18 mouse cellular contexts compared by ENCODE assay signal in the genomic region with DNA sequence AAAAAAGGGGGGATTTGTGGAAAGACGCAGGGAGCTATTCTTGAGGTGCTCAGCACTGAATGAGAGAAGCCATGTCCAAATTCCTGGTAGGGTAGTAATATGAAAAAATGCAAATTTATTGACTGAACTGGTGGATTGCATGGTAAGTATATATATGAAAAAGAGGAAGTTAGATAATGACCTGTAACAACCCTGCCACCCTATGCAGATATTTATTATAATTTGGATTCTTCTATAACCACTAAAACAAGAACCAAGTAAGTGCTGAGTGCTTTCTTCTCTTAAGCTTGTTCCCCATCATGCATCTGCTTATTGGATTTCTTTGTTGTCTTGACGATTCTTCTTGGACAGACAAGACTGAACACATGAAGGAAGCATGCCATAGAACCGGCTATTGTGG.
"Had no signal": no experiment of that assay in that cellular context is flagged by ENCODE, and none has a peak within 500 bp of the region (broad histone marks: within the 10 kb centered on the region; RNA-seq: fewer than 3 reads in every experiment).

No protein-coding gene starts in this region.

- H3K27me3 ChIP-seq: lung, embryonic 15.5 days had no signal

- H3K4me2 ChIP-seq: liver, embryonic 11.5 days; lung, embryonic 15.5 days; midbrain, embryonic 11.5 days had no signal

- H3K9ac ChIP-seq: liver, embryonic 14.5 days; lung, embryonic 15.5 days had no signal

- H3K4me3 ChIP-seq: layer of hippocampus, adult 2 months; lung, embryonic 15.5 days had no signal

- H3K9me3 ChIP-seq: lung, embryonic 15.5 days had no signal

- DNase-seq: kidney, adult 9 months; kidney, postnatal 14 days; kidney, postnatal 4 days; layer of hippocampus, adult 9-11 months; lung, adult 18-20 months; lung, postnatal 10 days; lung, postnatal 36 days; midbrain, embryonic 14.5 days; right cerebral cortex, postnatal 4 days; thymus, adult 2 months; thymus, postnatal 14 days; thymus, postnatal 4 days had no signal

- H3K27ac ChIP-seq: liver, embryonic 14.5 days; lung, embryonic 15.5 days; stomach, postnatal 0 days had no signal

- H3K36me3 ChIP-seq: lung, embryonic 15.5 days had no signal
